Mouse (Mus musculus) CH12.LX (cell line): ENCODE results near the gene Gm20388. TPM values are rescaled to one million over a fixed set of nuclear protein-coding genes. Genes with fewer than 3 reads are reported as not detected.

Experiments
- DNase-seq: peaks from one replicate; pipeline ENCODE4 v3.0.0-alpha.2; 2013; ENCODE audit errors: extremely low read depth
- H3K27ac ChIP-seq: 2 replicates; pipeline ENCODE4 v1.5.1; 2012; ENCODE audit warnings: low read depth, mild to moderate bottlenecking, control low read depth, moderate library complexity; ENCODE audit not compliant: insufficient read depth
- H3K27me3 ChIP-seq: replicated peaks from 2 replicates; pipeline ENCODE3; 2012; ENCODE audit warnings: inconsistent platforms
- H3K36me3 ChIP-seq, 2 experiments: replicated peaks in 1 of 2; 2 replicates each; pipeline versions ENCODE3 to v1.6.1; 2012; ENCODE audit warnings: inconsistent platforms in 1 of 2, low read length in 1 of 2, mild to moderate bottlenecking in 1 of 2, mixed read lengths in 1 of 2, moderate library complexity in 1 of 2; ENCODE audit not compliant: control insufficient read depth in 1 of 2, insufficient read depth in 1 of 2
- H3K4me1 ChIP-seq, 2 experiments: 2 replicates each; pipeline ENCODE4 v1.6.1; 2012; ENCODE audit warnings: inconsistent platforms in 1 of 2, moderate library complexity in 1 of 2; ENCODE audit not compliant: insufficient read depth in 2 of 2, control insufficient read depth in 1 of 2
- H3K4me2 ChIP-seq: 2 replicates; pipeline ENCODE4 v1.6.1; 2012; ENCODE audit warnings: low read depth, mild to moderate bottlenecking, control low read depth; ENCODE audit not compliant: poor library complexity, insufficient read depth, severe bottlenecking
- H3K4me3 ChIP-seq, 3 experiments: fragments of 150-350 bp in 1 of 3; sonication (generic) in 1 of 3; replicated peaks in 1 of 3; 2 replicates each; pipeline versions ENCODE3 to v1.5.1; 2011 to 2012; ENCODE audit warnings: low read depth in 2 of 3, low read length in 2 of 3, mild to moderate bottlenecking in 2 of 3, moderate library complexity in 2 of 3, control low read depth in 1 of 3, improper control_type of control experiment in 1 of 3, inconsistent platforms in 1 of 3, mixed read lengths in 1 of 3; ENCODE audit not compliant: poor library complexity in 1 of 3
- H3K79me2 ChIP-seq: replicated peaks from 2 replicates; pipeline ENCODE4 v1.6.1; 2012; ENCODE audit warnings: mild to moderate bottlenecking, moderate library complexity; ENCODE audit not compliant: control insufficient read depth, poor library complexity, insufficient read depth, severe bottlenecking; ENCODE audit errors: extremely low read depth
- H3K9ac ChIP-seq: 2 replicates; pipeline ENCODE4 v1.6.1; 2012; ENCODE audit warnings: low read depth, mild to moderate bottlenecking, control low read depth, moderate library complexity; ENCODE audit not compliant: insufficient read depth
- H3K9me3 ChIP-seq: replicated peaks from 2 replicates; pipeline ENCODE3; 2012; ENCODE audit warnings: low read length, inconsistent platforms, mixed read lengths
- BHLHE40 ChIP-seq: IDR thresholded peaks from 2 replicates; pipeline ENCODE4 v1.6.1; 2011; ENCODE audit warnings: mild to moderate bottlenecking, low read depth, low read length, improper control_type of control experiment
- CHD1 ChIP-seq: IDR thresholded peaks from 2 replicates; pipeline ENCODE4 v1.6.1; 2012; ENCODE audit warnings: low read depth, low read length, improper control_type of control experiment, inconsistent platforms
- CHD2 ChIP-seq: IDR thresholded peaks from 2 replicates; pipeline ENCODE4 v1.6.1; 2011; ENCODE audit warnings: low read length, improper control_type of control experiment
- CTCF ChIP-seq, 2 experiments: IDR thresholded peaks in 1 of 2; conservative IDR thresholded peaks in 1 of 2; 2 replicates each; pipeline ENCODE4 v1.5.1; 2011 to 2012; ENCODE audit warnings: low read depth in 2 of 2, low read length in 2 of 2, improper control_type of control experiment in 1 of 2, inconsistent platforms in 1 of 2, mild to moderate bottlenecking in 1 of 2, moderate library complexity in 1 of 2
- EP300 ChIP-seq: IDR thresholded peaks from 2 replicates; pipeline ENCODE4 v1.6.1; 2011; ENCODE audit warnings: low read length, improper control_type of control experiment
- ETS1 ChIP-seq: conservative IDR thresholded peaks from 2 replicates; pipeline ENCODE4 v1.6.1; 2012; ENCODE audit warnings: low read depth, mild to moderate bottlenecking, inconsistent platforms, low read length, improper control_type of control experiment, moderate library complexity
- HCFC1 ChIP-seq: IDR thresholded peaks from 2 replicates; pipeline ENCODE4 v1.6.1; 2012; ENCODE audit warnings: low read depth, mild to moderate bottlenecking, inconsistent platforms, low read length, improper control_type of control experiment
- IRF4 ChIP-seq: IDR thresholded peaks from 2 replicates; pipeline ENCODE4 v1.6.1; 2014; ENCODE audit warnings: low read depth, mild to moderate bottlenecking, inconsistent platforms, low read length, improper control_type of control experiment
- JUN ChIP-seq: IDR thresholded peaks from 2 replicates; pipeline ENCODE4 v1.6.1; 2011; ENCODE audit warnings: low read depth, mild to moderate bottlenecking, low read length, improper control_type of control experiment, moderate library complexity; ENCODE audit not compliant: insufficient read depth
- JUND ChIP-seq: conservative IDR thresholded peaks from 2 replicates; pipeline ENCODE4 v1.6.1; 2011; ENCODE audit warnings: low read depth, low read length, improper control_type of control experiment
- MAFK ChIP-seq: IDR thresholded peaks from 2 replicates; pipeline ENCODE4 v1.6.1; 2011; ENCODE audit warnings: low read length, improper control_type of control experiment; ENCODE audit not compliant: insufficient replicate concordance
- MAX ChIP-seq: IDR thresholded peaks from 2 replicates; pipeline ENCODE4 v1.6.1; 2011; ENCODE audit warnings: low read length, improper control_type of control experiment
- MYC ChIP-seq: IDR thresholded peaks from 2 replicates; pipeline ENCODE4 v1.6.1; 2011; ENCODE audit warnings: low read depth, mild to moderate bottlenecking, improper control_type of control experiment, low read length
- NELFE ChIP-seq: IDR thresholded peaks from 2 replicates; pipeline ENCODE4 v1.6.1; 2011; ENCODE audit warnings: low read depth, low read length, improper control_type of control experiment
- NRF1 ChIP-seq: IDR thresholded peaks from 2 replicates; pipeline ENCODE4 v1.6.1; 2014; ENCODE audit warnings: low read depth, mild to moderate bottlenecking, inconsistent platforms, low read length, improper control_type of control experiment, moderate library complexity
- POLR2AphosphoS2 ChIP-seq: IDR thresholded peaks from 2 replicates; pipeline ENCODE4 v1.6.1; 2011; ENCODE audit warnings: low read depth, low read length, improper control_type of control experiment
- RAD21 ChIP-seq: IDR thresholded peaks from 2 replicates; pipeline ENCODE4 v1.6.1; 2011; ENCODE audit warnings: low read depth, mild to moderate bottlenecking, low read length, improper control_type of control experiment, moderate library complexity
- RCOR1 ChIP-seq: conservative IDR thresholded peaks from 2 replicates; pipeline ENCODE4 v1.6.1; 2012; ENCODE audit warnings: low read depth, mild to moderate bottlenecking, inconsistent platforms, low read length, improper control_type of control experiment
- SIN3A ChIP-seq: IDR thresholded peaks from 2 replicates; pipeline ENCODE4 v1.6.1; 2012; ENCODE audit warnings: low read length, improper control_type of control experiment, inconsistent platforms
- TBP ChIP-seq: conservative IDR thresholded peaks from 2 replicates; pipeline ENCODE4 v1.6.1; 2011; ENCODE audit warnings: low read depth, low read length, improper control_type of control experiment
- UBTF ChIP-seq: IDR thresholded peaks from 2 replicates; pipeline ENCODE4 v1.6.1; 2012; ENCODE audit warnings: low read depth, mild to moderate bottlenecking, inconsistent platforms, low read length, improper control_type of control experiment, moderate library complexity
- USF2 ChIP-seq: conservative IDR thresholded peaks from 2 replicates; pipeline ENCODE4 v1.6.1; 2011; ENCODE audit warnings: low read depth, low read length, improper control_type of control experiment
- ZKSCAN1 ChIP-seq: IDR thresholded peaks from 2 replicates; pipeline ENCODE4 v1.6.1; 2012; ENCODE audit warnings: low read depth, inconsistent platforms, low read length, improper control_type of control experiment, borderline replicate concordance
- ZMIZ1 ChIP-seq: IDR thresholded peaks from 2 replicates; pipeline ENCODE4 v1.6.1; 2012; ENCODE audit warnings: low read depth, mild to moderate bottlenecking, inconsistent platforms, low read length, improper control_type of control experiment
- dilution Hi-C: fragments of 300-500 bp; cut with MboI; formaldehyde crosslinking; loops from 2 replicates; pipeline ENCODE4 v1.14.3; 2020; ENCODE audit warnings: low sequenced_read_pairs; ENCODE audit not compliant: extremely low pct_unique_long_range_greater_than_20kb, extremely low pct_ligation_motif_present
- in situ Hi-C: fragments of 300-500 bp; cut with MboI; formaldehyde crosslinking; loops from 3 replicates; pipeline ENCODE4 v1.14.3; 2019; ENCODE audit warnings: low sequenced_read_pairs, low pct_ligation_motif_present, low pct_unique_long_range_greater_than_20kb, mixed read lengths
- polyA plus RNA-seq: library from polyadenylated mRNA; unstranded; fragments of >175 nt; gene quantifications from 2 replicates; pipeline ENCODE4 v1.2.1, GENCODE M21; 2012; ENCODE audit warnings: low read depth; ENCODE audit not compliant: insufficient read length
- total RNA-seq, 2 experiments: library from RNA; depleted of rRNA; stranded (reverse); fragments of 300-350 nt in 1 of 2; fragments of >200 nt in 1 of 2; gene quantifications; 2 replicates each; pipeline ENCODE4 v1.2.3; 2012 to 2014

The Gm20388 gene
- total and polyA plus RNA-seq, 3 experiments = 14.8 to 26.3 (median 22.2) TPM

DNA sequence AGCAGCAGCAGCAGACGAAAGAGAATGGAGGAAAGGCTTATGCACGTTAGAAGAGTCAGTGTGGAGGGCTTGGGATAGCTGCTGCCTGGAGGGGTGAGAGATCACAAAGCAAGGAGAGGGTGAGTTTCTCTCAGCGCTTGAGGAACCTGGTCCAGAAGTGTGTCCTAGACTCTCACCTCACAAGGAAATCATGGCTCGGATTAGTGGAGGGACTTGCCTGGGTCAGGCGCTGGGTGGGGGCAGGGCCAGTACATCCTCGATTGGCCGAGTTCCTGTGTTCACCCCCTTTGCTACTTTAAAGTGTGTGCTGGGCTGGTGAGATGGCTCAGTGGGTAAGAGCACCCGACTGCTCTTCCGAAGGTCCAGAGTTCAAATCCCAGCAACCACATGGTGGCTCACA lies 3225.2 kb downstream of the Gm20388 start:
- Histone ChIP-seq H3K27ac (no peak overlapping the region), H3K9ac (no peak overlapping the region), H3K79me2 (no peaks in the 10 kb centered on the region), H3K36me3 (no peaks in the 10 kb centered on the region), H3K4me3 (no peak overlapping the region), H3K27me3 (peaks cover 46% of the 10 kb centered on the region), H3K4me1 (peaks cover 0 to 5% of the 10 kb centered on the region in 2 experiments; a peak in 2 of 4 replicates), H3K4me2 (no peak overlapping the region), H3K9me3 (peaks cover 10% of the 10 kb centered on the region)
- TF ChIP-seq JUN (no peak), HCFC1 (no peak), CHD1 (no peak), EP300 (no peak), ZKSCAN1 (no peak), NRF1 (no peak), ZMIZ1 (no peak), CTCF (conservative IDR thresholded peaks at IDR 0.05 in 1 of 2, IDR thresholded peaks at IDR 0.05 in 1 of 2; ENCODE audit: low read depth in 2 of 2, low read length in 2 of 2) (no peak), USF2 (no peak), TBP (no peak), RAD21 (no peak), CHD2 (no peak), MAFK (no peak), MYC (no peak)
- dilution Hi-C loops (no loop called here), in situ Hi-C loops (no loop called here)
- no peak for DNase-seq

DNA sequence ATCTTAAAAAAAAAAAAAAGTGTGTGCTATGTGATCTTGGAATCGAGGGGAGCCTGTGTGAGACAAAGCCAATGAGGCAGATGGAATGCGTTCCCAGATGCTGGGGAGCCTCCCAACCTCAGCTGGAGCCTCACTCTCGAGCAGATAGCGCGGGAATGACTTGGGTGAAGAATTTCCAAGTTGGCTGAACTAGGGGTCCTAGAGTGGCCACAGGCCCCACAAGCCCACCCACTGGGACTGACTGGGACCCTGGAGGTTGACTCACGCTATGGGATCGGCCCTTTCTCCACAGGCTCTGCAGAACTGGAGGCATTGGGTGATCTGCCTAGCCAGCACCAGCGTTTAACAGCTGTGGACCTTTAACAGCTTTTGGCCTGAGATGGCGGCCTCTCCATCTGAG lies 3225.6 kb downstream of the Gm20388 start:
- TF ChIP-seq BHLHE40 = no peak
- TF ChIP-seq JUND = no peak
- no peak for TF ChIP-seq SIN3A
- no peak for TF ChIP-seq MAFK
- TF ChIP-seq ETS1 = no peak
- no peak for TF ChIP-seq RAD21
- no peak for TF ChIP-seq RCOR1
- TF ChIP-seq IRF4 = no peak
- no peak for TF ChIP-seq UBTF
- TF ChIP-seq NELFE = no peak
- TF ChIP-seq MAX = no peak
- TF ChIP-seq POLR2AphosphoS2 = no peak

More for the DNA sequence above, 3225.6 kb downstream of the Gm20388 start:
- dilution Hi-C loops (no loop called here), in situ Hi-C loops (no loop called here)
- Histone ChIP-seq H3K9me3 (peaks cover 10% of the 10 kb centered on the region), H3K36me3 (no peaks in the 10 kb centered on the region), H3K4me3 (no peak overlapping the region), H3K27me3 (peaks cover 41% of the 10 kb centered on the region), H3K9ac (no peak overlapping the region), H3K4me2 (no peak overlapping the region), H3K79me2 (no peaks in the 10 kb centered on the region), H3K27ac (no peak overlapping the region), H3K4me1 (no peaks in the 10 kb centered on the region; a peak in 1 of 4 replicates)
- DNase-seq = no peak
